Mouse (Mus musculus) lung, embryonic 16.5 days (tissue): ENCODE measurements around the gene Hsd17b1. TPM values are rescaled to one million over a fixed set of nuclear protein-coding genes. Genes with fewer than 3 reads are reported as not detected.
A peak's percentile ranks its signal among the peaks of the same experiment; 100 is the strongest.

ENCODE experiments used
- ATAC-seq: fragments of 200-750 bp; cut with Nextera tagmentation; 2 replicates; pipeline ENCODE4 v1.8.0; 2017; ENCODE audit warnings: low read depth, mild to moderate bottlenecking, moderate library complexity
- H3K27ac ChIP-seq: fragments of 300-500 bp; sonication (generic); 2 replicates; pipeline ENCODE4 v1.5.1; 2014; ENCODE audit warnings: mild to moderate bottlenecking, control low read depth, low read length
- H3K27me3 ChIP-seq: fragments of 300-500 bp; sonication (generic); 2 replicates; pipeline ENCODE4 v1.6.1; 2014; ENCODE audit warnings: low read depth, low read length, mixed read lengths; ENCODE audit not compliant: control insufficient read depth, insufficient read depth
- H3K36me3 ChIP-seq: fragments of 300-500 bp; sonication (generic); 2 replicates; pipeline ENCODE4 v1.6.1; 2014; ENCODE audit warnings: low read length; ENCODE audit not compliant: control insufficient read depth, insufficient read depth
- H3K4me1 ChIP-seq: fragments of 300-500 bp; sonication (generic); replicated peaks from 2 replicates; pipeline ENCODE4 v1.6.1; 2014; ENCODE audit warnings: low read length, mixed read lengths; ENCODE audit not compliant: control insufficient read depth, insufficient read depth
- H3K4me2 ChIP-seq: fragments of 300-500 bp; sonication (generic); 2 replicates; pipeline ENCODE4 v1.6.1; 2014; ENCODE audit warnings: low read depth, low read length, control low read depth
- H3K4me3 ChIP-seq: fragments of 300-500 bp; sonication (generic); 2 replicates; pipeline ENCODE4 v1.5.1; 2014; ENCODE audit warnings: mild to moderate bottlenecking, low read length, control low read depth
- H3K9ac ChIP-seq: fragments of 300-500 bp; sonication (generic); 2 replicates; pipeline ENCODE4 v1.6.1; 2014; ENCODE audit warnings: low read length, control low read depth
- H3K9me3 ChIP-seq: fragments of 300-500 bp; sonication (generic); 2 replicates; pipeline ENCODE4 v1.6.1; 2016; ENCODE audit warnings: low read length; ENCODE audit not compliant: control insufficient read depth
- WGBS: fragments of 180-500 bp; shearing (Covaris S2); extraction: QIAGEN DNeasy Blood & Tissue Kit; methylation state at CpG from one replicate; pipeline ENCODE4 v1.1.7; 2014; 5-methylcytosine and 5-hydroxymethylcytosine counted together
- polyA plus RNA-seq: library from polyadenylated mRNA; unstranded; fragments of >200 nt; fragmentation: Nextera tagmentation; extraction: Ambion mirVana; gene quantifications from 2 replicates; pipeline ENCODE4 v1.2.1, GENCODE M21; 2015

Hsd17b1 gene
- polyA plus RNA-seq, 1 experiment from 2014 or later, result 0.19 TPM

DNA sequence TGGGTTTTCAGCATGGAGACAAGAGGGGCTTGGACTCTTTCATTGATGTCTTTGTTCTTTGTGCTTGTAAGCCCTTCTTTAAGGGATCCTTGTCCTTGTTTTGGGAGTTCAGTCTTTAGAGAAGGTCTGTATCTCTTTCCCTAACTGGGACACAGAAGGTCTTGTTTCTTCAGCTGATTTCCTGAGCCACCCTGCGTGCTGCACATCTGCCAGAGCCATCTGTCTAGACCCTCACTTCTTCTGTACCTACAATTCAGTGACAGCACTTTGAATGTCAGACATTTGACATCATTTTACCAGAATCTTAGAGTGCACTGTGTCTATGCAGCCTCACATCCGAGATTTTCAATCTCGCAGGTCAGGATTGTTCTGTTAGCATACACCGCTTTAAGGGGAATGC lies 32.4 kb upstream of the Hsd17b1 start:
- Histone ChIP-seq H3K27me3 (no peaks in the 10 kb centered on the region), H3K9me3 (no peaks in the 10 kb centered on the region), H3K4me3 (no peak overlapping the region), H3K27ac (no peak overlapping the region), H3K4me1 (no peaks in the 10 kb centered on the region), H3K9ac (no peak overlapping the region), H3K4me2 (no peak overlapping the region), H3K36me3 (peaks cover 43% of the 10 kb centered on the region)
- ATAC-seq, result no peak
- 88% methylated on average over 4 of the region's 4 CpGs for WGBS

DNA sequence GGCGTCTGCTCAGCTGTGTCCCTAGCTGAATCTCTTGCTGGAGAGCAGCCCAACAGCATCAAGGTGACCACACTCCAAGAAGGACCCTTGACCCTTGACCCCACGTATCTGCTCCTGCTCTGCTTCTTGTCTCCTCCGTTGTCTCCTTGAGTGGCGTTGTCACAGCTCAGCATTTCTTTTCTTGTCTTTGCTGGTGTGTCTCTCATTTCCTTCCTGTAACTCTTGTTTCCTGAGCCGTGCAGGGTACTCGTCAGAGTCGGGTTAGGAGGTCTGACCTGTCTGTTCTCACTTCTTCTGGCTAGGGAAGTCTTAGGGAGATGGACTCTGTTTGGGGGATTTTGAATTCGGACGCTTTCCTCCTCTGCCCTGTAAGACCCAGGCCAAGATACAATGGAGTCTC lies 31.8 kb upstream of the Hsd17b1 start:
- Histone ChIP-seq H3K4me2 (no peak overlapping the region), H3K9me3 (no peaks in the 10 kb centered on the region), H3K36me3 (peaks cover 44% of the 10 kb centered on the region), H3K4me3 (no peak overlapping the region), H3K9ac (no peak overlapping the region), H3K27me3 (no peaks in the 10 kb centered on the region), H3K4me1 (no peaks in the 10 kb centered on the region), H3K27ac (no peak overlapping the region)
- WGBS, result 49% methylated on average over 9 of the region's 9 CpGs
- ATAC-seq, result no peak

- Histone ChIP-seq H3K36me3 (peaks cover 40% of the 10 kb centered on the region), H3K9ac (no peak overlapping the region), H3K27ac (no peak overlapping the region), H3K4me1 (peaks cover 2% of the 10 kb centered on the region), H3K4me3 (no peak overlapping the region), H3K4me2 (no peak overlapping the region), H3K27me3 (no peaks in the 10 kb centered on the region), H3K9me3 (no peaks in the 10 kb centered on the region)
- whole genome bisulfite sequencing, result 74% methylated on average over 3 of the region's 3 CpGs
- no peak for ATAC-seq
Observed at GRCm38 (mm10) chr11:101047502-101047901, 30.7 kb upstream of the Hsd17b1 start.

DNA sequence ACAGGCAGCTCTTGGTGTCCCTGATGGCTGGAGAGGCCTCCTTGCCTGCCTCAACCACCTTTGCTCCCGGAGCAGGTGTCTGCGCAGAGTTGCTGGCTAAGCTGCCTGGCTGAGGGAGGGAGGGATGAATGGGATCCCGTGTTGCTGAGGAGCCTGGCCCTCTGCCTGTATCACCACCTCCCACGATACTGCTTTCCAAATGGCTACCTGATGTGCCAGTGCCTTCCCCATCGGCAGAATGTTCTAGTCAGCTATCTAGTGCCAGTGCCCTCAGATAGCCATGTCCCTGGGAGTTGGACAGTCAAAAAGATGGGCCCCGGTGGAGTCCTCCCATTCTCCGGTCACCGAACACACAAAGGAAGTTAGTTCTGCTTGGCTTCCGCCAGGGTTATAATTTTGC lies 27.9 kb upstream of the Hsd17b1 start:
- peaks cover 26% of the 10 kb centered on the region for H3K36me3 ChIP-seq
- no peak overlapping the region for H3K4me2 ChIP-seq
- H3K9ac ChIP-seq, result no peak overlapping the region
- ATAC-seq, result no peak
- no peak overlapping the region for H3K4me3 ChIP-seq
- no peaks in the 10 kb centered on the region for H3K27me3 ChIP-seq
- no peak overlapping the region for H3K27ac ChIP-seq
- WGBS, result 88% methylated on average over 9 of the region's 9 CpGs
- peaks cover 2% of the 10 kb centered on the region; the same call in 1 of the 2 replicates for H3K9me3 ChIP-seq
- H3K4me1 ChIP-seq, result peaks cover 12% of the 10 kb centered on the region

GRCm38 (mm10) chr11:101051051-101051493 lies 27.1 kb upstream of the Hsd17b1 start:
- ATAC-seq, result no peak
- H3K36me3 ChIP-seq, result peaks cover 24% of the 10 kb centered on the region
- H3K4me2 ChIP-seq, result no peak overlapping the region
- H3K9me3 ChIP-seq, result peaks cover 2% of the 10 kb centered on the region; the same call in 1 of the 2 replicates
- no peak overlapping the region for H3K9ac ChIP-seq
- H3K27ac ChIP-seq, result no peak overlapping the region
- 84% methylated on average over 6 of the region's 6 CpGs for WGBS
- peaks cover 18% of the 10 kb centered on the region for H3K4me1 ChIP-seq
- H3K27me3 ChIP-seq, result no peaks in the 10 kb centered on the region
- no peak overlapping the region for H3K4me3 ChIP-seq

DNA sequence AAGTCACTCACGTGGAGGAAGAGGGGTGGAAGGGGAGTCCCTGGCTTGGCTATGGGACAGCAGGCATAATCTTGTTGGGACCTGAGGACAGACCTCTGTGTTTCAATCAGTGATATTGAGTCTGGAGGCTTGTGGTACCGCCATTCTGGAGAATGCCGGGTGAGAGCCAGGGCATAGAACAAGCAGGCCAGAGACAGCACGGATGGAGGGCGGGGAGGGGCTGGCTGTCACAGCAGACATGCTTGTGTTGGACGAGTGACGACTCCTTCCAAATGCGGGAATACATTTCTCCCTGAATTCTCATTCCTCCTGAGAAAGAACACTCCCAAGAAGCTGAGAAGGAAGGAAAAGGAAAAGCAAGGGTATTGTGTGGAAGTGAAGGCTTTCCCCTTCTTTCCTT lies 26.6 kb upstream of the Hsd17b1 start:
- WGBS, result 76% methylated on average over 8 of the region's 8 CpGs
- H3K4me2 ChIP-seq, result no peak overlapping the region
- no peak overlapping the region for H3K9ac ChIP-seq
- no peak for ATAC-seq
- peaks cover 20% of the 10 kb centered on the region for H3K36me3 ChIP-seq
- H3K27ac ChIP-seq, result no peak overlapping the region
- no peaks in the 10 kb centered on the region for H3K27me3 ChIP-seq
- peaks cover 2% of the 10 kb centered on the region; the same call in 1 of the 2 replicates for H3K9me3 ChIP-seq
- H3K4me1 ChIP-seq, result peaks cover 23% of the 10 kb centered on the region
- H3K4me3 ChIP-seq, result no peak overlapping the region

DNA sequence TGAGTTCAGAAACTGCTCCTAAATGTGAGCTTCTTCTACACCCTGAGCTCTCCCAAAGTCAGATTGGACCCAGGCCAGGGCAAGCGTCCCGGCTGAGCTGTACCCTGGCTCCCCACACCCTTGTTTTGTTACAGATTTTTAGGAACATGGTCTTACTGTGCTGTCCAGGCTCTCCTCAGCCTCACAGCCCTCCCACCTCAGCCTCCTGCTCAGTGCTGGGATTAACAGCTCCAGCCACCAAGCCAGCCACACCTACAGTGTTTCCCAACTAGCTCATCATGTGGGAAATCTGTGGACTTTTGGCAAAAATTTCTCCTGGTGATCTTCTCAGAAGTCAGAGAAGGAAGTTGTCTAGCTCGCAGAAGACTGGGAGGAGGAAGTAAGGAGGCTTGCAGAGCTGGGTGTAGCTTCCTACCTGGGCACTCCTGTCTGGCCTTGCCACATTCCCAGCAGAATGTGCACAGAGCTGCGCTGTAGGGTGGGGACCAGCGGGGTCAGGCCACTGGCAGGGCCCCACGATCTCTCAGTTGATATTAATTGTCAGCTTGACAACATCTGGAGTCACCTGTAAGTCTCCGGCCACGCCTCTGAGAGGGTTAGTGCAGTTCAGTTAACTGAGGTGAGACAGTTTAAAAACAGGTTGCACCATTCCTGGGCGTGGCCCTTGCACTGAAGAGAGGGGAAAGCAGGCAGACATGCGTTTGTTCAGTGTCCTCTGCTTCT lies 25.3 kb upstream of the Hsd17b1 start:
- Histone ChIP-seq H3K27ac (peak overlapping the region; percentile 73), H3K9ac (peak overlapping the region; percentile 36; the same call in 1 of the 2 replicates), H3K4me1 (peaks cover 36% of the 10 kb centered on the region), H3K4me2 (no peak overlapping the region), H3K9me3 (peaks cover 2% of the 10 kb centered on the region; the same call in 1 of the 2 replicates), H3K36me3 (peaks cover 20% of the 10 kb centered on the region), H3K27me3 (no peaks in the 10 kb centered on the region), H3K4me3 (no peak overlapping the region)
- ATAC-seq, result no peak
- 72% methylated on average over 10 of the region's 10 CpGs for WGBS

GRCm38 (mm10) chr11:101053974-101054373 lies 24.2 kb upstream of the Hsd17b1 start:
- H3K4me2 ChIP-seq, result no peak overlapping the region
- H3K4me1 ChIP-seq, result peaks cover 46% of the 10 kb centered on the region
- peaks cover 16% of the 10 kb centered on the region for H3K36me3 ChIP-seq
- H3K9me3 ChIP-seq, result peaks cover 2% of the 10 kb centered on the region; the same call in 1 of the 2 replicates
- ATAC-seq, result no peak
- WGBS, result 96% methylated on average over 1 of the region's 1 CpGs
- no peak overlapping the region for H3K27ac ChIP-seq
- no peak overlapping the region for H3K9ac ChIP-seq
- no peak overlapping the region for H3K4me3 ChIP-seq
- no peaks in the 10 kb centered on the region for H3K27me3 ChIP-seq

- Histone ChIP-seq H3K4me1 (peaks cover 59% of the 10 kb centered on the region), H3K9me3 (peaks cover 2% of the 10 kb centered on the region; the same call in 1 of the 2 replicates), H3K27me3 (no peaks in the 10 kb centered on the region), H3K9ac (no peak overlapping the region), H3K27ac (peak overlapping the region; percentile 95), H3K4me3 (no peak overlapping the region), H3K36me3 (peaks cover 10% of the 10 kb centered on the region), H3K4me2 (no peak overlapping the region)
- WGBS, result 58% methylated on average over 14 of the region's 14 CpGs
- no peak for ATAC-seq
Observed at GRCm38 (mm10) chr11:101055418-101055817, 22.8 kb upstream of the Hsd17b1 start.
